Mouse (Mus musculus) kidney, embryonic 16.5 days (tissue): ENCODE measurements around the gene Selplg. TPM values are rescaled to one million over a fixed set of nuclear protein-coding genes. Genes with fewer than 3 reads are reported as not detected.

ENCODE experiments used
- ATAC-seq: fragments of 200-750 bp; cut with Nextera tagmentation; 2 replicates; pipeline ENCODE4 v1.8.0; 2017; ENCODE audit warnings: moderate TSS enrichment; ENCODE audit not compliant: low FRiP score, low TSS enrichment
- H3K27ac ChIP-seq: fragments of 300-500 bp; sonication (generic); 2 replicates; pipeline ENCODE4 v1.5.1; 2014; ENCODE audit warnings: low read length
- H3K27me3 ChIP-seq: fragments of 300-500 bp; sonication (generic); 2 replicates; pipeline ENCODE4 v1.6.1; 2014; ENCODE audit warnings: low read length, control low read depth, mixed read lengths; ENCODE audit not compliant: insufficient read depth
- H3K36me3 ChIP-seq: fragments of 300-500 bp; sonication (generic); 2 replicates; pipeline ENCODE4 v1.6.1; 2014; ENCODE audit warnings: low read length, control low read depth, mixed read lengths; ENCODE audit not compliant: insufficient read depth
- H3K4me1 ChIP-seq: fragments of 300-500 bp; sonication (generic); 2 replicates; pipeline ENCODE4 v1.6.1; 2014; ENCODE audit warnings: low read length, control low read depth, mixed read lengths; ENCODE audit not compliant: insufficient read depth
- H3K4me2 ChIP-seq: fragments of 300-500 bp; sonication (generic); replicated peaks from 2 replicates; pipeline ENCODE4 v1.6.1; 2014; ENCODE audit warnings: low read depth, low read length
- H3K4me3 ChIP-seq: fragments of 300-500 bp; sonication (generic); 2 replicates; pipeline ENCODE4 v1.5.1; 2014; ENCODE audit warnings: mild to moderate bottlenecking, low read length
- H3K9ac ChIP-seq: fragments of 300-500 bp; sonication (generic); replicated peaks from 2 replicates; pipeline ENCODE4 v1.6.1; 2014; ENCODE audit warnings: low read length
- H3K9me3 ChIP-seq: fragments of 300-500 bp; sonication (generic); 2 replicates; pipeline ENCODE4 v1.6.1; 2016; ENCODE audit warnings: low read length, control low read depth
- WGBS: fragments of 180-500 bp; shearing (Covaris S2); extraction: QIAGEN DNeasy Blood & Tissue Kit; methylation state at CpG from one replicate; pipeline ENCODE4 v1.1.7; 2014; 5-methylcytosine and 5-hydroxymethylcytosine counted together
- polyA plus RNA-seq: library from polyadenylated mRNA; unstranded; fragments of >200 nt; fragmentation: Nextera tagmentation; extraction: Ambion mirVana; gene quantifications from 2 replicates; pipeline ENCODE4 v1.2.1, GENCODE M21; 2015

Selplg gene
- polyA plus RNA-seq, 1 experiment from 2014 or later = 2.4 TPM

- H3K4me3 ChIP-seq = no peak overlapping the region
- peak overlapping the region; percentile 78 for H3K27ac ChIP-seq
- H3K27me3 ChIP-seq = no peaks in the 10 kb centered on the region
- peaks cover 13% of the 10 kb centered on the region for H3K36me3 ChIP-seq
- H3K9me3 ChIP-seq = no peaks in the 10 kb centered on the region
- H3K9ac ChIP-seq = peak overlapping the region; percentile 32; the same call in 1 of the 2 replicates
- H3K4me2 ChIP-seq = no peak overlapping the region
- 76% methylated on average over 7 of the region's 7 CpGs for WGBS
- ATAC-seq = no peak
- H3K4me1 ChIP-seq = peaks cover 70% of the 10 kb centered on the region
Measured at GRCm38 (mm10) chr5:113871903-113872548, 39.6 kb upstream of the Selplg start.

DNA sequence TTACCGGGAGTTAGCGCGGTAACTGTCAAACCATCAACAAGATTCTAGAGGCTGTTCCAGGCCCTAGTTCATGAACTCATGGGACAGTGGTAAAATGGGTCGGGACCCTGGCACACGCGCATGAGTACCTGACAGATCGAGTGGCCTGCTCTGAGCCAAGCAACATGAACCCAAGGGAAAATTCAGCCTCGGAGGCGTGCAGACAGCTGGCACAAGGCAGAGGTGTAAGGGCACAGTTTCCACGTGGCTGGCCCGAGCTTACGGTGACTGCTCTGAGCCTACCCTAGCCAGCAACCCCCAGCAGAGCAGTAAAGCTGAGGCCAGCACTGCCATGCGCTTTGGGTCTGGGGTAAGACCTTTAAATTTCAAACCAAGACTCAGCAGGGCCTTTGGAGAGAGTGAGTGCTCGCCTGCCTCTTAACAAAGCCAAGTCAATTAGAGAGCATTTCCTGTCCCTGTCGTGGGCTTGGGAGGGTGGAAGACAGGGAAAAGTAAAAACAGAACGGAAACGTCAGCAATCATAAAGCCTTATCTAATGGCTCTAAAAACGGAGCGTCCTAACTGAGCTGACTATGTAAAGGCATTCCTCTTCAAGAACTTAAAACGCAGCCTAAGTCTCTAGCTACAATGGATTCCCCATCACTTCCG lies 38.1 kb upstream of the Selplg start:
- Histone ChIP-seq H3K9ac (no peak overlapping the region), H3K27me3 (no peaks in the 10 kb centered on the region), H3K4me3 (no peak overlapping the region), H3K4me1 (peaks cover 70% of the 10 kb centered on the region), H3K27ac (peak overlapping the region; percentile 78), H3K4me2 (no peak overlapping the region), H3K36me3 (peaks cover under 1% of the 10 kb centered on the region; the same call in 1 of the 2 replicates), H3K9me3 (no peaks in the 10 kb centered on the region)
- ATAC-seq = no peak
- WGBS = 28% methylated on average over 21 of the region's 21 CpGs

- no peak overlapping the region for H3K9ac ChIP-seq
- peaks cover 60% of the 10 kb centered on the region for H3K4me1 ChIP-seq
Measured at GRCm38 (mm10) chr5:113869132-113869531, 36.7 kb upstream of the Selplg start.

DNA sequence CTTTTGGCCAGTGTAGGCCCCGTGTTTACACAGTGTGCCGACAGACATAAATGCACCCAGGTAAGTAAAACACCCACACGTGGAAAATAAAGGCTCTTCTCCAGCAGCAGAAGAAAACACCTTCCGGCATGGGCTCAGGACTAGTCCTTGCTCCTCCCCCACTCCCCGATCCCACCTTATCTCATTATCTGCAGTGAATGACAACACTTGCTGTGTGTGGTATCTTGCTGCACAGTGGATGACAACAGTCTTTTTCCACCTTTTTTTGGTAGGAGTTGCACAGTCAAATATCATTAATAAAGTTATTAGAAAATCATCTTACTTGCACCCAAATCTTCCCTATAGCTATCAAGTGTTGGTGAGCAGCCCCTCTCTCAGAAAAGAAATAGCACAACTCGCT lies 32.5 kb upstream of the Selplg start:
- no peak overlapping the region for H3K9ac ChIP-seq
- WGBS = 89% methylated on average over 6 of the region's 6 CpGs
- H3K4me1 ChIP-seq = peaks cover 21% of the 10 kb centered on the region
- ATAC-seq = no peak
- H3K9me3 ChIP-seq = no peaks in the 10 kb centered on the region
- H3K4me2 ChIP-seq = no peak overlapping the region
- no peak overlapping the region for H3K27ac ChIP-seq
- peaks cover 16% of the 10 kb centered on the region for H3K36me3 ChIP-seq
- no peaks in the 10 kb centered on the region for H3K27me3 ChIP-seq
- no peak overlapping the region for H3K4me3 ChIP-seq

More at GRCm38 (mm10) chr5:113869132-113869531, 36.7 kb upstream of the Selplg start:
- Histone ChIP-seq H3K27me3 (no peaks in the 10 kb centered on the region), H3K4me2 (no peak overlapping the region), H3K9me3 (no peaks in the 10 kb centered on the region), H3K4me3 (no peak overlapping the region), H3K36me3 (peaks cover 6% of the 10 kb centered on the region; the same call in 1 of the 2 replicates), H3K27ac (0 out of 2 replicates have a peak overlapping the region, but pooled peaks have one; percentile 49)
- ATAC-seq = peak; percentile 20; the same call in 1 of the 2 replicates
- WGBS = 21% methylated on average over 11 of the region's 11 CpGs

DNA sequence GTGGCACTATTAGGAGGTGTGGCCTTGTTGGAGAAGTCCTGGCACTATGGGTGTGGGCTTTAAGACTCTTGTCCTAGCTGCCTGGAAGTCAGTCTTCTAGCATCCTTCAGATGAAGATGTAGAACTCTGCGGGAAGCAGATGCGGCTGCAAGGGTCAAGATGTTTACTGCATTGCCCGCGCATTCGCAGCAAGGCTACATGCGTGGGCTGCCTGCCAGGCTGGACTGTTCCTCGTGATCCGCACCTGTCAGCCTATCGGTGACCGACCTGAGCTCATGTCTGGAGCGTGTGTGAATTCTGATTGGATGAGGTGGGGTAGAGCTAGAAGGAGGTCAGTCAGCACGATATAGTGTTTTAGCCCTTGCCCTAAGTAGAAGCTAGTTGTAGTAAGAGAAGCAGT lies 31.6 kb upstream of the Selplg start:
- H3K27me3 ChIP-seq = no peaks in the 10 kb centered on the region
- no peaks in the 10 kb centered on the region for H3K9me3 ChIP-seq
- WGBS = 94% methylated on average over 12 of the region's 12 CpGs
- peaks cover 16% of the 10 kb centered on the region for H3K36me3 ChIP-seq
- H3K4me1 ChIP-seq = peaks cover 19% of the 10 kb centered on the region
- no peak overlapping the region for H3K4me2 ChIP-seq
- H3K27ac ChIP-seq = no peak overlapping the region
- no peak for ATAC-seq
- no peak overlapping the region for H3K9ac ChIP-seq
- H3K4me3 ChIP-seq = no peak overlapping the region

GRCm38 (mm10) chr5:113862418-113862817 lies 30.0 kb upstream of the Selplg start:
- ATAC-seq = no peak
- no peaks in the 10 kb centered on the region for H3K9me3 ChIP-seq
- H3K9ac ChIP-seq = no peak overlapping the region
- H3K4me1 ChIP-seq = peaks cover 12% of the 10 kb centered on the region
- peaks cover 16% of the 10 kb centered on the region for H3K36me3 ChIP-seq
- 88% methylated on average over 4 of the region's 4 CpGs for WGBS
- no peaks in the 10 kb centered on the region for H3K27me3 ChIP-seq
- H3K27ac ChIP-seq = no peak overlapping the region
- H3K4me2 ChIP-seq = no peak overlapping the region
- no peak overlapping the region for H3K4me3 ChIP-seq

DNA sequence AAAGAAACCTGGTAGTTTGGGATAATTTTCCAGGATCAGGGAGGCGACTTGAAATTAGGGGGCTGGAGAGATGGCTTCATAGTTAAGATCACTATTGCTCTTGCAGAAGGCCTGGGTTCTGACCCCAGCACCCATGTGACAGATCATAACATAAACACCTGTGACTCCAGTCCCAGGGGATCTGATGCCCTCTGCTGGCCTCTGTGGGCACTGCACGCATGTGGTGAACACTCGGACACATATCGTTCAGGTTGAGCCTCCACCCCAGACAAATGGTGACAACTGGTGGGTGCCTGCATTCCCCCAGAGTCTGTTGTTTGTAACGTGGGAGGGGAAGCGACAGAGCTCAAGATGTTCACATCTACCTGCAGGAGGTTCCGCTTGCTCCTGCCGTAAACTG lies 28.9 kb upstream of the Selplg start:
- ATAC-seq = no peak
- H3K36me3 ChIP-seq = peaks cover 16% of the 10 kb centered on the region

DNA sequence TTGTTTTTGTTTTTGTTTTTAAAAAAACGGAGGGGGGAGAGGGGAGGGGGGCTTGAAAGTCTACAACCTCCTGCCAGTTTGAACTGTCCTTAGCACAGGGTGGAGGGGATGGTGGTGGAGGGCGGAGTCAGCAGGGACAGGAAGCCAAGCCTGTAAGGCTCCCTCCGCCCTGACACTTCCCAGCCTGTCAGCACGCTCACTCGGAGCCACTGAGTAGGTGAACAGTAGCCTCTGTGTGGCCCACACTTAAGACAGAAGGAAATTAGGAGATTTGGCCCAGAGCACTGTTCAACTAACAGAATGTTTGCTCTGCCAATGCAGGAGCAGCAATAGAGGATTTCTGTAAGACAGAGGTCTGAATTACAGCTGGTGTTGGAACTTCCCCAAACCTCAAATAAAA lies 26.5 kb upstream of the Selplg start:
- H3K27ac ChIP-seq = no peak overlapping the region; the same call in 1 of the 2 replicates
- peak; percentile 55; the same call in 1 of the 2 replicates for ATAC-seq
- H3K9ac ChIP-seq = no peak overlapping the region
- no peak overlapping the region for H3K4me2 ChIP-seq
- WGBS = 40% methylated on average over 5 of the region's 5 CpGs
- no peak overlapping the region for H3K4me3 ChIP-seq
- H3K9me3 ChIP-seq = no peaks in the 10 kb centered on the region
- peaks cover 22% of the 10 kb centered on the region for H3K4me1 ChIP-seq
- H3K27me3 ChIP-seq = no peaks in the 10 kb centered on the region
- peaks cover 10% of the 10 kb centered on the region for H3K36me3 ChIP-seq

More for the DNA sequence above, 28.9 kb upstream of the Selplg start:
- Histone ChIP-seq H3K27me3 (no peaks in the 10 kb centered on the region), H3K9me3 (no peaks in the 10 kb centered on the region), H3K4me1 (peaks cover 16% of the 10 kb centered on the region), H3K27ac (no peak overlapping the region), H3K4me2 (no peak overlapping the region), H3K9ac (no peak overlapping the region), H3K4me3 (no peak overlapping the region)
- 96% methylated on average over 8 of the region's 8 CpGs for WGBS

DNA sequence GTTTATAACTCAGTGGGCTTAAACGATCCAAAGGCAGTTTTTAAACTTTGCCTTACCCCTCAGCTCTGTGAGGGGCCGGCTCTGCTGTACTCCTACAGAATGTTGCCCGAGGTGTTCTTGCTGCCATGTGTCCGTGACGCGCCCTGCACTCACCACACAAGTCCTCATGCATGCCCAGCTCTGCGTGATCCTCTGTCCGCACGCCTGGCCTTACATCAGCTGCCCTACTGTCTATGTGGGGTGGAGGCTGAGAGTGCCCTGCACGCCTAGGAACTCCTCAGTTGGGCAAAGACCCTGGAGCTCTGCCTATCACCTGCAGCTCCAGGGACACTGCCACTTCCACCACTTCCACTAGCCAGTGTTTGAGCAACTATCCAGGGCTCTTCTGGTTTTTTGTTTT lies 26.1 kb upstream of the Selplg start:
- Histone ChIP-seq H3K4me2 (no peak overlapping the region), H3K9ac (no peak overlapping the region), H3K27me3 (no peaks in the 10 kb centered on the region), H3K36me3 (peaks cover 9% of the 10 kb centered on the region), H3K9me3 (no peaks in the 10 kb centered on the region), H3K27ac (no peak overlapping the region), H3K4me1 (peaks cover 22% of the 10 kb centered on the region), H3K4me3 (no peak overlapping the region)
- 76% methylated on average over 10 of the region's 10 CpGs for WGBS
- ATAC-seq = peak; percentile 24; the same call in 1 of the 2 replicates

DNA sequence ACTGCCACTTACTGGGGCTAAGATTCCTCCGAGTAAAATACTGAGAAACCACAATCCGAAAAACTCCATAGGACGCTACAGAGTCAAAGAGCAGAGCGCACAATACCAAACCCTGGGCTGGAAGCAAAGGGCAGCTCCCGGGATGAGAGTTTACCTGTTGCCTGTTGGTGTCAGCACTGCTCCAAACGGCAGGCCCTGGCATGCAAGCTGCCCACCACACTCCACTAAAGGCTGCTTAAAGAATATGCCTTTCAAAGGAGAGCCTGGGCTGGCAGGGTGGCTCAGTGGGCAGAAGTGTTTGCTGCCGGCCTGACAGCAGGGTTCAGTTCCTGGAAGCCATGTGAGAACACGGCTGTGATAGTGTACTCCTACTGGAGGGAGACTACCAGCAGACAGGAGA lies 25.2 kb upstream of the Selplg start:
- no peak overlapping the region for H3K27ac ChIP-seq
- H3K4me1 ChIP-seq = peaks cover 22% of the 10 kb centered on the region
- ATAC-seq = no peak
- H3K36me3 ChIP-seq = peaks cover 7% of the 10 kb centered on the region
- no peak overlapping the region for H3K4me2 ChIP-seq
- no peak overlapping the region for H3K9ac ChIP-seq
- no peaks in the 10 kb centered on the region for H3K27me3 ChIP-seq
- 63% methylated on average over 8 of the region's 8 CpGs for WGBS
- no peaks in the 10 kb centered on the region for H3K9me3 ChIP-seq
- no peak overlapping the region for H3K4me3 ChIP-seq
